In the genomic region with DNA sequence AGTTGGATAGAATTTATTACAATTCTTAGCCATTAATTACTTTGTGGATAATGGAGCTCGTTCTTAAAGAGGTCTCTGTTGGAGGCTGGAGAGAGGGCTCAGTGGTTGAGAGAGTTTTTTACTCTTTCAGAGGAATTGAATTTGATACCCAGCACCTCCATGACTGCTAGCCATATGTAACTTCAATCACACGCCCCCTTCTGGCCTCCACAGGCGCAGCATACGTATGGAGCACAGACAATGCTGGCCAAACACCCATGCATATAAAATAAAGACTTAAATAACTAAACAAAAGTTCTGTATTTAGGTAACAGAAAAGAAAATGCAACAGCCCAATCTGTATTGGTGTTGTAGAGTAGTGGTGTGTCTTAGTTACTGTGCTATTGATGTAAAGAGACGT, we compare ENCODE assay signal across 9 mouse cellular contexts. TPM values are rescaled to one million over a fixed set of nuclear protein-coding genes. Genes with fewer than 3 reads are reported as not detected.
DNase-seq lines count a peak whose midpoint lies in the region; TF ChIP-seq lines count a peak whose summit lies in the region.
"Had no signal": no experiment of that assay in that cellular context is flagged by ENCODE, and none has a peak within 500 bp of the region (broad histone marks: within the 10 kb centered on the region; RNA-seq: fewer than 3 reads in every experiment).

No protein-coding gene starts in this region.

- peak; percentile 38 to 52 for DNase-seq in heart, postnatal 10 days
- DNase-seq in heart, embryonic 10.5 days (ENCODE audit: low spot score): no peak
- no peak for DNase-seq in testis, postnatal 14 days (ENCODE audit: low spot score)
- peak; percentile 19 for DNase-seq in c-Kit-positive CD71-positive TER-119-positive erythroid progenitor cells, embryonic 14.5 days (ENCODE audit: low spot score)
- peak; percentile 37 to 70 for DNase-seq in kidney, postnatal 36 days
- peak; percentile 70 for DNase-seq in splenic B cell, adult 2 months (ENCODE audit: low read depth, low spot score)
- DNase-seq in layer of hippocampus, adult 9-10 months (ENCODE audit: low spot score): no peak

- peak; percentile 30; the same call in 1 of the 2 replicates for TF ChIP-seq CTCF in testis, adult 2 months (IDR thresholded peaks at IDR 0.05; ENCODE audit: control insufficient read depth, insufficient read depth, insufficient replicate concordance, low read depth, low read length)

- H3K4me1 ChIP-seq in heart, embryonic 10.5 days: no peaks in the 10 kb centered on the region
- H3K4me1 ChIP-seq in testis, adult 2 months (ENCODE audit: control insufficient read depth, insufficient read depth, low read length): no peaks in the 10 kb centered on the region; the same call in none of the 2 replicates
- H3K4me1 ChIP-seq: embryonic facial prominence, embryonic 13.5 days had no signal

- H3K36me3 ChIP-seq in heart, embryonic 10.5 days: peaks cover 80% of the 10 kb centered on the region
- H3K36me3 ChIP-seq in testis, adult 2 months (ENCODE audit: control insufficient read depth, insufficient read depth, low read length): no peaks in the 10 kb centered on the region
- H3K36me3 ChIP-seq in splenic B cell, adult 2 months (ENCODE audit: control insufficient read depth, insufficient read depth, low read length, poor library complexity, severe bottlenecking): peaks cover 18% of the 10 kb centered on the region

- no peak for TF ChIP-seq POLR2A in testis, adult 2 months (IDR thresholded peaks at IDR 0.05; ENCODE audit: control insufficient read depth, low read depth, low read length)

- H3K27ac ChIP-seq in heart, embryonic 10.5 days: no peak overlapping the region
- no peak overlapping the region for H3K27ac ChIP-seq in testis, adult 2 months (ENCODE audit: control insufficient read depth, insufficient read depth, low read depth, low read length)
- H3K27ac ChIP-seq: embryonic facial prominence, embryonic 13.5 days had no signal

- no peaks in the 10 kb centered on the region for H3K27me3 ChIP-seq in heart, embryonic 10.5 days (ENCODE audit: insufficient read depth, poor library complexity, severe bottlenecking)
- H3K27me3 ChIP-seq in testis, adult 2 months (ENCODE audit: control insufficient read depth, insufficient read depth, low read length): no peaks in the 10 kb centered on the region
- H3K27me3 ChIP-seq in splenic B cell, adult 2 months (ENCODE audit: control insufficient read depth, insufficient read depth, low read length, poor library complexity, severe bottlenecking): no peaks in the 10 kb centered on the region
- H3K27me3 ChIP-seq: embryonic facial prominence, embryonic 13.5 days had no signal

- WGBS in heart, embryonic 10.5 days: 69% methylated on average over 5 of the region's 5 CpGs

- no peaks in the 10 kb centered on the region for H3K9me3 ChIP-seq in heart, embryonic 10.5 days
- H3K9me3 ChIP-seq: embryonic facial prominence, embryonic 13.5 days had no signal

- H3K4me3 ChIP-seq in heart, embryonic 10.5 days: no peak overlapping the region
- H3K4me3 ChIP-seq in testis, adult 2 months (ENCODE audit: control insufficient read depth, low read depth, low read length): no peak overlapping the region
- H3K4me3 ChIP-seq: embryonic facial prominence, embryonic 13.5 days had no signal

- intact Hi-C loops in heart, postnatal 10 days (cut with DNase I): loop anchor here (1.0 to 5.0 kb wide), 2 partner anchors 149 to 168 kb away; no protein-coding TSS in a partner anchor

RNA-seq across cellular contexts. Expression of gene Eif2ak4, which starts 43.2 kb away (rescaled TPM):
- 10 to 100 TPM; 11.5 to 12.9 TPM for total RNA-seq in heart, postnatal 10 days (2021)
- 9.5 and 10.0 TPM in 2 replicates for polyA plus RNA-seq in heart, embryonic 10.5 days (2016; fragmentation: Nextera tagmentation; extraction: Ambion mirVana)
- 4.1 and 4.5 TPM in 2 replicates for polyA plus RNA-seq in testis, adult 2 months (2012; rRNA removed)

RNA-seq across cellular contexts. Expression of gene Srp14, which starts 47.9 kb away (rescaled TPM):
- total RNA-seq in heart, postnatal 10 days (2021): 100 to 1,000 TPM; 121 to 126 TPM
- polyA plus RNA-seq in heart, embryonic 10.5 days (2016; fragmentation: Nextera tagmentation; extraction: Ambion mirVana): 209 and 232 TPM in 2 replicates
- 159 and 160 TPM in 2 replicates for polyA plus RNA-seq in testis, adult 2 months (2012; rRNA removed)

RNA-seq across cellular contexts. Expression of gene Gpr176, which starts 58.4 kb away (rescaled TPM):
- total RNA-seq in heart, postnatal 10 days (2021): under 1 TPM; 0.20 to 0.31 TPM
- 0.39 TPM in 1 of 2 replicates, not detected in the other for polyA plus RNA-seq in heart, embryonic 10.5 days (2016; fragmentation: Nextera tagmentation; extraction: Ambion mirVana)
- 0.32 and 0.36 TPM in 2 replicates for polyA plus RNA-seq in testis, adult 2 months (2012; rRNA removed)

Comparison
In these comparisons a context has a peak if more than half of its experiments do, and no peak if none do; other contexts are left out.
1. DNase-seq: peak in heart, postnatal 10 days (2 of 2), c-Kit-positive CD71-positive TER-119-positive erythroid progenitor cells, embryonic 14.5 days (single experiment), kidney, postnatal 36 days (2 of 2) and splenic B cell, adult 2 months (single experiment); none in heart, embryonic 10.5 days (single experiment), testis, postnatal 14 days (single experiment) and layer of hippocampus, adult 9-10 months (single experiment).